Mouse (Mus musculus) embryo, embryonic 11.5 days (tissue): ENCODE measurements around the gene Vmn1r224.

Experiments
- DNase-seq: peaks from one replicate; pipeline ENCODE4 v3.0.0-alpha.2; 2012; ENCODE audit warnings: low read depth, low spot score

Vmn1r224 gene

GRCm38 (mm10) chr17:20413846-20414245, at the start of gene Vmn1r224:
Vmn1r224 (plus strand) TSS chr17:20414146.
- DNase-seq: no peak

GRCm38 (mm10) chr17:20399105-20399504, 14.8 kb upstream of the Vmn1r224 start:
- DNase-seq: no peak

- no peak for DNase-seq
Observed at GRCm38 (mm10) chr17:20439263-20439662, 25.3 kb downstream of the Vmn1r224 start.

- no peak for DNase-seq
Observed at GRCm38 (mm10) chr17:20473311-20473710, 59.4 kb downstream of the Vmn1r224 start.
